Mouse (Mus musculus) right cerebral cortex, postnatal 10 days (tissue): ENCODE data around the gene Hist1h2bl.
"Not testable (repeated sequence)": the region's sequence is repeated elsewhere in the genome, so short reads cannot be mapped to it uniquely, and the experiment has no call there.

Experiments
- DNase-seq, 2 experiments: peaks; one replicate each; pipeline ENCODE4 v3.0.0; 2021; ENCODE audit warnings: low spot score in 2 of 2

Gene Hist1h2bl

GRCm38 (mm10) chr13:21722373-21722925 is 6.5 kb upstream of the Hist1h2bl start:
- no peak for DNase-seq

- DNase-seq: peak; percentile 71 to 78
Measured at GRCm38 (mm10) chr13:21721757-21722372, 5.9 kb upstream of the Hist1h2bl start, which contains the start of gene Hist1h2bm. Gene Hist1h2bm, plus strand, starts transcription at chr13:21722044.

GRCm38 (mm10) chr13:21721107-21721756 is 5.3 kb upstream of the Hist1h2bl start:
- DNase-seq: not testable (repeated sequence)

- DNase-seq: no peak
Measured at GRCm38 (mm10) chr13:21718381-21719080, 2.6 kb upstream of the Hist1h2bl start.

- peak; percentile 92 to 95 for DNase-seq
Measured at GRCm38 (mm10) chr13:21717397-21718357, 1.7 kb upstream of the Hist1h2bl start, which contains the start of gene Hist1h3h. Gene Hist1h3h, plus strand, starts transcription at chr13:21717659.

DNA sequence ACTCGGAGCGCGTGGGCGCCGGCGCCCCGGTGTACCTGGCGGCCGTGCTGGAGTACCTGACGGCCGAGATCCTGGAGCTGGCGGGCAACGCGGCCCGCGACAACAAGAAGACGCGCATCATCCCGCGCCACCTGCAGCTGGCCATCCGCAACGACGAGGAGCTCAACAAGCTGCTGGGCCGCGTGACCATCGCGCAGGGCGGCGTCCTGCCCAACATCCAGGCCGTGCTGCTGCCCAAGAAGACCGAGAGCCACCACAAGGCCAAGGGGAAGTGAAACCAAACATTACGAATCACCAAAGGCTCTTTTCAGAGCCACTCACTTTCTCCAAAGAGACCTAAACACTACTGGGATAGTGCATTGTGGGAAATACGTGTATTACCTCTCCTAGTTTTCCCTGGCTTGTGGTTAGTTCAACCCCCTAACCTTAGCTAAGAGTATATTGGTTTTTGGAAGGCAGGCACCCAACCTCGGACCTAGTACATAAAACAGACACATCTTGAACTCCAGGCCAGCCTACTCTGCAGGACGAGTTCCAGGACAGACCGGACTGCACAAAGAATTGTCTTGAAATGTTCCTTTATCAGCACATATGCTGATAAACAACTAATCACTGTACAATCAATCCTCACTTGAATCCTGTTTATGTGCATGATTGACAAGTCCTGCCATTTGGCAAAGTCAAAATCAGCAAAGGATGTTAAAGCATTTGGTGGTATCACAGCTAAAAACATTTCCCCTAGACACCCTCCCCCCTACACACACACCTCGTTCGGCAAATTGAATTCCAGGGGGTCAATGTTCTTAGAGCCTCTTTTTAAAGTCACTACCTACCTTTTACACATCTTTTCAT is 823 bp upstream of the Hist1h2bl start:
- DNase-seq: not testable (repeated sequence)

GRCm38 (mm10) chr13:21715131-21715863 is 646 bp downstream of the Hist1h2bl start:
- DNase-seq: peak; percentile 28 to 40

DNA sequence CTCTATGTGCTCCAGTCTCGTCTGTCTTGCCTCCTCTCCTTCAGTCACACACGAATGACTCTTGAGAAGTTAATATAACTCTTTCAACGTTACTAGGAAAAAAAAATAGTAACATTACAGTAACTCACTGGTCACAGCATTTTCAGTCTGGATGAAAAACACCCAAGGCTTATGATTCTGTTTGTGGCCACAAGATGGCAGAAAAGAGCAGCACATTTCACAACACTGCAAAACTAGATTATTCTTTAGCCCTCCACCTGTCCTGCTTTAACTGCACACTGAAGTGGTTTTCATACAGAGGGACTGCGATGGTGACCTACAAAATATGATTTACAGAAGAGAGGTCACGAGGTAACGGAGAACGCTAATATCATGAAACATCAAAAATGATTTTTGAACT is 1.2 kb downstream of the Hist1h2bl start:
- peak; percentile 75 to 76 for DNase-seq

DNA sequence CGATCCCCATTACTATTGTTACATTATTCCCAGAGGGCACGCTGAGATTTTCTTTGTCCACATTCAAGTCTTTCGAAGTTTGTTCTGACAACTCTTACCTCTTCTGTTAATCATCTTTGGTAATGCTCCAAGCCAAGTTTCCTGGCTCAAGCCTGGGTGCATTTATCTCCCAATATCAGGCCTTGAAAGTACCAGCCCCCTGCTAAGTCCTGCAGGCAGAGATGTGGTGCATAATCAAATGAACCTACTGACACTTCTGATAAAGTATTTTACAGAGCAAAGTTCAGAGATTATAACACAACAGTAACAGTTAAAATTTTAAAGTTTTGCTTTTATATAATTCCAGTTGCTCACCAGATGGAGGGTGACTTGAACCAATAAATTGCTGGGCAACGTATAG is 4.2 kb downstream of the Hist1h2bl start:
- no peak for DNase-seq

- DNase-seq: peak; percentile 78 to 81
Measured at GRCm38 (mm10) chr13:21710821-21711525, 5.0 kb downstream of the Hist1h2bl start.

- peak; percentile 90 to 94 for DNase-seq
Measured at GRCm38 (mm10) chr13:21710031-21710711, 5.8 kb downstream of the Hist1h2bl start.

DNA sequence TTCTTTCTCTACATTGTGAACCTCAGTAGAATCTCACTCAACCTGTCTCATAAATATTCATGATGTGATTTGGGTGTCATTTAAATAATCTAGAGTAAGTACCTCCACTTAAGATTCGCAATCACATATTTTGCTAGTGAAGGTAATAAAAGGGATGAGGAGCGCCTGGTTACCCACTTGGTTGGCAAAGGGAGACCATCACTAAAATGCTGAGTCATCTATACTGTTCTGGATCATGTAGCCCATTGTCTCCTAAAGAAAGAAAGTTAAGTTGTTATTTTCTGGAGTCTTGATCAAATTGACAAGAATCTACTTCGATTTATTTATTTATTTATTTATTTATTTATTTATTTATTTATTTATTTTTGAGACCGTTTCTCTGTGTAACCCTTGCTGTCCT is 9.3 kb downstream of the Hist1h2bl start:
- DNase-seq: no peak

- DNase-seq: no peak
Measured at GRCm38 (mm10) chr13:21697811-21698210, 18.1 kb downstream of the Hist1h2bl start, which contains the start of gene Olfr1359. Gene Olfr1359, plus strand, starts transcription at chr13:21698111.

DNA sequence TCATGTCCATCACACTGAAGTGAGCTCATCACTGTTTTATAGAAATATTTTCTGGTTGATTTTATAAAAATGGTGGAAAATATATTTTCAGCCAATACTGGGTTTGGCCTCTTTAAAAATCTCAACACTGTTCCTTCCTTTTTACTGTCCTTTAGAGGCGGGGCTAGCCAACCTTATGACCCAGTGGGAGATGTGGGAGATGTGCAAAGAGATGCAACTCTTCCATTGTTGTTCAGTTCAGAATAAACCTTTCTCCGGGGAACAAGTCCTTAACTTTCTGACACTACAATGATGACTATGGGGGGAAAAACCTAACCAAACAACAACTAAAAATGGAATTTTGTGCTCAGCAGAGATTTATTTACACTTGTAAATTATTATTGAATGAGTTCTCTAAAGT is 38.6 kb downstream of the Hist1h2bl start, which contains the start of gene Olfr1360:
Gene Olfr1360 (minus strand): TSS at position 101 of the 400 bp plus-strand sequence.
- no peak for DNase-seq
